Mouse (Mus musculus): ENCODE measurements around the gene Slc40a1.

DNA sequence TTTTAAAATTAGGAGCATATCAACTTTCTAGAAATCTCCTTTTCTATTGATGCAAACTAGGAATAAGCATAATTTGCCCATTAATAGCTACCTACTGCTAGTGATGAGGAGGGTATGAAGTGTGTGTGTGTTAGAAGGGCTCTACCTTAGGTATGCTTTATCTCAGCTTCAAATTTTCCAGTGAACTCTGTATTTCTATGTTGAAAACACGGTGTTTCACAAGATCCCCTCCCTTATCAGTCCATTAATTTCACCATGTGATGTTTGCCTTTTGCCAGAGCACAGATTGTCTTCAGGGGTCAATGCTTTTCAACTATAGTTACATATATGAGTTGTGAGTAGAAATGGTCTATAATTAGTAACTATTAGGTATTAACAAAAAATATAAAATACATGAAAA lies 28.3 kb downstream of the Slc40a1 start:
- TF ChIP-seq POLR2A (IDR thresholded peaks at IDR 0.05; ENCODE audit: low read depth, low read length) (no peak), MEF2A (IDR thresholded peaks at IDR 0.05; ENCODE audit: borderline replicate concordance, low read depth, low read length) (no peak), HCFC1 (IDR thresholded peaks at IDR 0.05; ENCODE audit: low read depth, low read length) (no peak), ZC3H11A (IDR thresholded peaks at IDR 0.05; ENCODE audit: low read depth, low read length) (no peak), BHLHE40 (IDR thresholded peaks at IDR 0.05; ENCODE audit: low read depth, low read length) (no peak), NRF1 (IDR thresholded peaks at IDR 0.05; ENCODE audit: low read depth, low read length) (no peak), EP300 (IDR thresholded peaks at IDR 0.05; ENCODE audit: low read length) (no peak), CTCF (conservative IDR thresholded peaks at IDR 0.05 in 1 of 2, IDR thresholded peaks at IDR 0.05 in 1 of 2; ENCODE audit: low read depth in 2 of 2, low read length in 2 of 2) (no peak)

All from CH12.LX (cell line).